Mouse (Mus musculus): ENCODE data around the gene Gp6.
"Not testable (repeated sequence)": the region's sequence is repeated elsewhere in the genome, so short reads cannot be mapped to it uniquely, and the experiment has no call there.

Gene Gp6

DNA sequence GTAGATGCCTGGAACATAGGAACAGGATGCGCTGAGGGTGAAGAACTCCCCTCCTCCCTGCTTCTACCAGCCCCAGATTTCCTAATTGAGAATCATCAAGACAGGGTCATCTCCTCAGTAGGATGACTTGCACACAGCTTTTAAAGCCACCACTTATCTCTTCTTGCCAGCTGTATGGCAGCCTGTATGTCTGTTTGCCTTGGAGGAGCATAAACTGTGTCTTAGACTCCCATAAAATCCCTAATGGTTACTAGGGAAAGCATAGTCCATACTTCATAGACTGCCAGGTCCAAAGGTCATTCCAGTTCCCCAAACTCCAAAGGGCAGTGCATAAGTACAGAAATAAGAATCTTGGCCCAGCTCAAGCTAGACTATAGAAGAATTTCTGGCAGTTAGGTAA, at the start of gene Gp6:
Gene Gp6 (minus strand): TSS at position 15 of the 400 bp plus-strand sequence.
- no peak for DNase-seq

DNA sequence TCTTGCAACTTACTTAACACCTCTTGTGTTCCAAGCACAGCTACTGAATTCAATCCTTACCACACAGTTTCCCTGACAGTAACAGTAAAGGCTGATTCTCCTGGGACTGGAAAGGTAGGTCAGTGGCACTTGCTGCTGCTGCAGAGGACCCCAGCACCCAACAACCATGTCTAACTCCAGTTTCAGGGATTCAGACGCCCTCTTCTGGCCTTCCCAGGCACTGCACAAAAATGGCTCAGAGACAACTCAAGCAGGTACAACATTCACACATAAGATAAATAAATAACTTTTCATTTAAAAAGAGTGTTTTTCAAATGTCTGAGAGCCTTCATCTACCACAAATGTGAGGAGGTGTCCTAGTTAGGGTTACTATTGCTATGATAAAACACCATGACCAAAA, 49.6 kb upstream of the Gp6 start:
- no peak for DNase-seq

DNA sequence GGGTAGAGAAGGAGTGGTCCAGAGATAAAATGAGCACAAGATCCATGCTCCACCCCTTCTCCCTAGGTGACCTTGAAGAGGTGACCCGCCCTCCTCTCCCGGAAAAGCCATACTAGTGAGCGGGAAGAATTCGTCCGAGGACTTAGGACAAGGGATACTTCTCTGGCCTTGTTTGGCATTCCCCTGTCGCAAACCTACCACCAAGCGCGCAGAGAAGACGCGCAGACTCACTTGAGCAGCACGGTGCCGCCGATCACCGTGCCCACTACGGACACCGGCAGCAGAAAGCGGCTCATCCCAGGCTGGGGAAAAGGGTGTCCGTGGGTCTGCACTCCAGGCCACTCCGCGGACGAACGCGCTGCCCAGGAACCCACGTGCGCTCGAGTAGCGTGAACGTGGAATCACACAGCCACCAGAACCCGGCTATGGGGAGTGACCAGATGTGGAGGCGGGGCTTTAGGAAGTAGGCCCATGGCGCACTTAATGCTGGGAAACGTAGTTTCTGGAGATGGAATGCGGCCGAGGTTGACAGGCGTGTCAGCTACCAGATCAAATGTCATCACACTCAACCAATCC, 47.8 kb upstream of the Gp6 start, which contains the start of gene Rdh13:
Gene Rdh13 (minus strand): TSS at position 434 of the 576 bp plus-strand sequence.
- DNase-seq = peak; percentile 61 to 74

DNA sequence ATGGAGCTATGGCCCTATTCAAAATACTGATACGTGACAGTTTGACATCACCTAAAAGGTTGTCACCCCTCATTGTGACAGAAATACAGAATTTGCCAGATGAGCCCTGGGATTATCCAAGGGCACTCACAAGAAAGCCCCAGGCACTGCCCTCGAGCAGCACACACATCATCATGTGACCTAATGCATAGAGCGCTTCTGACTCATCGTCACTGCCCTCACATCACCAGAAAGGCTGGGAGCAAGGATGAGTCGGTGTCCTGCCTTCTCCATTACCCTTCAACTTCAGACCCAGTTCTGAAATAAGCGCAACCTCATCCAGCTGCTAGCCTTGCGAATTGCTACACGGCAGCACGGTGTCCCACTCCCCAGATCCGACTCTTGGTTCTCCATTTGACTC, 43.0 kb upstream of the Gp6 start:
- DNase-seq = no peak

DNA sequence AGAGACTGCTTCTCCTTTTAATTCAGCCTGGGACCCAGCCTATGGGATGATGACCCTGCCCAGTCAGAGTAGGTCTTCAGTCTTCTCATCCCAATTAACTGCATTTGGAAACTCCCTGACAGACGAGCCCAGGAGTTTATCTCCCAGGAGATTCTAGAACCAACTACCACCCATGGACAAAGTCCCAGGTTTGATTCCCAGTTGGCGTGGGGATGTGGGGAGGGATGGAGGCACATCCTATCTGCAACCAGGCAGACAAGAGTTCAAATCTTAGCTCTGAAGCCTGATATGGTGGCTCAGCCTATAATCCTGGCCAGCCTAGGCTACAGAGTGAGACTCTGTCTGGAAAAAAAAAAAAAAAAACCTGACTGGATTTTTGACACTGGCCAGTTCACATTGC, 40.2 kb upstream of the Gp6 start:
- no peak for DNase-seq

DNA sequence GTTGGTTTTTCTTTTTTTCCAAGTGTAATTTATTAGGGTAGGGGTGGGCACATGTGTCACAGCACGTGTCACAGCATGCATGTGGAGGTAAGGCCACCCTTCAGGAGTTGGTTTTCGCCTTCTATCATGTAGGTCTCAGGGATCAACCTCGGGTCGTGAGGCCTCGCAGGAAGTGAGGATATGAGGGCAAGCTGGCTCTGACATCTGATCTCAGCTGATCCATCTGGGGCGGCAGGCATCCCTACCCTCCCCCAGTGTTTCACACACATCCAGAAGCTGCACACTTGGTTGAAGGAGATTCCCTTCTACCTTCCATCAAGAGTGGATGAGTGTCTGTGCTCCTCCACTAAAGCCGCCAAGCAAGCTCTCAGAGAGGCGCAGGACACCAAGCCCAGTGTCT, 34.5 kb upstream of the Gp6 start:
- no peak for DNase-seq

DNA sequence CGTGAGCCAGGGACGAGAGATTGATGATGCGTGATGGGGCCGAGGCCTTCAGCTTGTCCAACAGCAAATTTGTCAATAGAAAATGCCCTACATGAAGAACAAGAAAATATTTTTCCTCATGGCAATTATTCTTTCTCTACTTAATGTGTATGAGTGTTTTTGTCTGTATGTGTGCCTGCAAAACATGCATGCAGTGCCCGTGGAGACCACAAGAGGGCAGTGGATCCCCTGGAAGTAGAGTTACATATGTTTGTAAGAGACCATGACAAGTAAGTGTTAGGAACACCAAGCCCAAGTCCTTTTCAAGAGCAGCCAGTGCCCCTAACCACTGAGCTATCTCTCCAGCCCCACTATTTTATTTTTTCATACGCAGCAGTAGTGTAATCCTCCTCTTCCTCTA, 34.0 kb upstream of the Gp6 start:
- peak; percentile 41 to 68 for DNase-seq

DNA sequence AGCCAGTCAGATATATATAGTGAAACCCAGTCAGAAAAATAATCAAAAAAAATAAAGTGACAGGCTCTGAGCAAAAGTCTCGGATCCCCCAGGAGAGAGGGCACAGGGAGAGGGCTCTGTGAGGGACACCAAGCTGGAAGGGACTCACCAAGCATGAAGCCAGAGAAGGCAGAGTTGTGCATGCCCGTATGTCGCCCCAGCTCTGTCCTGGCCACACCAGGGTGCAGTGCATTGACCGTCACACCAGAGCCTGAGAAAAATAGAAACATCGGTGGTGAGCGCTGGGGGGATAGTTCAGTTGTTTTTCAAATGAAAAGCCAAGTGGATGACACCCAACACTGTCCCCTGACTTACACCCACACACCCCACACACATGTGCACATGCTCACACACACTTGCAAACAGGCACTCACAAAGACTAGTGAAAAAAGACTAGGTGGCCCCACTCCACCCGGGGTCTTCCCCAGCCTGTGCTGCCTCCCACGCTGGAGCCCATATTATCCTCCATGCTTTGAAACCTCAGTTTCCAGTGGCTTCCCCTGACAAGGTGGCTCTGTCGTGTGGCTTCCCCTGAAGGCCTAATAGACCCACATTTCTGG, 32.8 kb upstream of the Gp6 start:
- DNase-seq = no peak

DNA sequence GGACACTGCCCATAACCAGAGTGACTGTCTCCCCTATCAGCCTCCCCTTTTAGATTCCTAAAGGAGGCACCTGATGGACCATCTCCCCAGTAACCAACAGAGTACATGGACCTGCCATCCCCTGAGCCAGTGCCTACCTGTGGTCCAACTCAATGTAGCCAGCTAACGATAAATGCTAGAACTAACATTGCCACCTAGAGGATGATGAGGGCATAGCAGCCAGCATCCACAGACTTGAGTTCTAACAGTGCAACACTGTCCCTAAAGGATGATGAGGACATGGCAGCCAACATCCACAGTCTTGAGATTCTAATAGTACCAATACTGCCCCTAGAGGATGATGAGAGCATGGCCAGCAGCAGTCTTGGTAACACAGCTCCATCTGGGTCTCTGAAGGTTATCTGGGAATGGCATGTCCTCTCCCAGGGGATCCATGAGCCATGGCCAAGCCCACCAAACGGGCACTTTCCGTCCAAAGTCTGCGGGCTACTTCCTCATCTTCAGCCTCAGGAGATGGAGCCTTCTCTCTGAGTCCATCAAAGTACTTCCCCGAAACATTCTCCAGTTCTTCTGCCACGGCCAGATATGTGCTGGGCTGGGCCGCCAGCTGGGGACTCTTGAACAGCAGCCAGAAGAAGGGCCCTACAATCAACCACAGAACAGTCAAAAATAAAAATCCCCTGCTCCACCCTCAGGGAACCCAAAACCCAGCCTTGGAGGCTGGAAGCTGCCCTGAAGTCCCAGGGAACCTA, 29.8 kb upstream of the Gp6 start:
- peak; percentile 61 to 81 for DNase-seq

DNA sequence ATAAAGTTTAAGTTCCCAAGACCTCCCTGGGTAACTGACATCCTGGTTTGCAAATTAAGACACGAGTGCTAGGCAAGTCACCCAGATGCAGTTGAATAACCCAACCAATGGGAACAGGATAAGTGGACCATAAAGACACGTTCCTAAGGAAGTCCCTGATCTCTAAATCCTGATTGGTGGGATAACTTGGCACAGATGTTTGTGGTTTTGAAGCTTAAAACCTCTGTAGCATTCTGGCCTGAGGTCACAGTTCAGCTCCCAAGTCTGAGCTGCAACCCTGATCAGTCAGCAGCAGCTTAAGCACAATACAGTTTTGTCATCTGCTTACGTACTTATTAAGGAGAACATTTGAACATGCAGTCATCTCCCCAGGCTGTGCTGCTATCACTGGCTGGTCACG, 22.7 kb upstream of the Gp6 start:
- DNase-seq = no peak

DNA sequence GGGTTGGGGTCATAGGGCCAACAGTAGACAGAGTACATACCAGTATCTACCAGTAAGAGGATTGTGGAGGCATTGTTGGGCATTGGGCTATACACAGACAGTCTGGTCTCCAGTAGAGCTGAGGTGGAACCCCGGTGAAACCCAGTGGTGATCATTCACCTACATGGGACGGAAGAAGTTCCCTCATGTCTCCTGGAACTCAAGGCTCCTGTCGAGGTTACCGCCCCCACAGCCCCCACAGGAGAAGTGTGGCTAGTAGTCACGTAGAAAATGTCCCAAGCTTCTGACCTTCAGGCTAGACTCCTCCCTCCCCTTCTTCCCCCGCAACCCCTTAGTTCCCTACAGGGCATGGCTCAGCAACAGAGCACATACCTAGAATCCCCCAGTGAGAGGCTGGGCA, 22.1 kb upstream of the Gp6 start:
- no peak for DNase-seq

DNA sequence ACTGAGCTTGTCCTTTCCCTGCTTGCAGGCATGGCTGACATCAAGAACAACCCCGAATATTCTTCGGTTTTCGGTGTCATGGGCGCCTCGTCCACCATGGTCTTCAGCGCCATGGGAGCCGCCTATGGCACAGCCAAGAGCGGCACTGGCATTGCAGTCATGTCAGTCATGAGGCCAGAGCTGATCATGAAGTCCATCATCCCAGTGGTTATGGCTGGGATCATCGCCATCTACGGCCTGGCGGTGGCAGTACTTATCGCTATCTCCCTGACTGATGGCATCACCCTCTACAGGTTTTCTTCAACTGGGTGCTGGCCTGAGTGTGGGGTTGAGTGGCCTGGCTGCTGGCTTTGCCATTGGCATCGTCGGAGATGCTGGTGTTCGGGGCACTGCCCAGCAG, 14.9 kb upstream of the Gp6 start:
- DNase-seq = not testable (repeated sequence)

DNA sequence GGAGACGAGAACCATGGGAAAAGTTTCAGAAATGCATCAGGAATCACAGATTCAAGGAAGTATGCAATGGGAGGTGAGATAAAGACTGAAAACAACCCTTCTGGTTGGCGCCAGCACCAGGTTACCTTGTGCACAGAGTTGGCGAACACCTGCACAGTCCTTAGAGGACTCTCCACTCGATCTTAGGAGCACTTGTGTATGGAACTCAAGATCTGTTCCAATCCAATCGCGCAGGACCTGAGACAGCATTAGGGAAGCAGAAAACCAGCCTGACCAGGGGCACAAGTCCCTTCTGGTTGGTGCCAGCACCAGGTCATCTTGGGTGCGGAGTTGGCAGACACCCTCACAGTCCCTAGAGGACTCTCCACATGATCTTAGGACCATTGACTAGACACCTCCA, 24.0 kb downstream of the Gp6 start:
- DNase-seq = no peak

DNA sequence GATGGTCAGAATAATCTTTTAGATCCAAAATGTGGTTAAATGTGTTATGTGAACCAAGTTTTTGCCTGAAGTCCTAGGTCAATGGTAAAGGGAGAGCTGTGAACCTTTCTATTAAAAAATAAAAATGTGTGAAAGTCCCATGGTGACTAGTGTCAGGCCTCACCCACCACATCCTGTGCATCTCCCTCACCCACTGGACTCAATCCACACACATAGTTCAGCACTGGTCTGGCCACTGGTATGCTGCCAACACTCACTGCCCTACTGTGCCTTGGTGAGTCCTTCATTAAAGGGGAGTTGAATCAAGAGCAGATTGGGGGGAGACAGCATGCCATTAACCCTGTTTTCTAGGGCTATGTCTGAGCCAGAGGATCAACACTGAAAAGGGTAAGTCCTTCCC, 60.0 kb downstream of the Gp6 start, which contains the start of gene Ncr1:
Gene Ncr1 (plus strand): TSS at position 216 of the 400 bp plus-strand sequence.
- DNase-seq = no peak

DNA sequence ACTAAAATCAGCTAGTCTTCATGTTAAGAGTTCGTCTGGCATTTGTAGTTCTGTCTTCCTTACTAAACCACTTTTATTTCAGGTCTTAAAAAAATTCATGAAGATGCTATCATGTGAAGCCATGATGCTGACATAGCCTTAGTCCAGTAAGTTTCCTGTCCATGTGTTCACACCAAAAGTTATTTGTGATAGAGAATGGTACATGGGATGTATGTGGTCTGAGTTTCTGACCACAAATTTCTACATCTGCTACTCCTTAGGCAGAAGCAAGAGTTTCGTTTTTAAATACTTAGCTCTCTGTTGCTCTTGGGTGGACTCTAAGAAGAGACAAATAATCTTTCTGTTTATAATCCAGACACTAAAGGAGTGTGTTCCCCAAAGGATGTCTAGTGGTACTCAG, 74.2 kb downstream of the Gp6 start:
- no peak for DNase-seq

Measured in spleen, adult 18-20 months (tissue).